Mouse (Mus musculus) sigmoid colon, adult 10 weeks (tissue): ENCODE data around the gene Gm2696. TPM values are rescaled to one million over a fixed set of nuclear protein-coding genes. Genes with fewer than 3 reads are reported as not detected.

Source experiments
- polyA plus RNA-seq: library from polyadenylated mRNA; stranded (reverse); fragments of 350-450 nt; fragmentation: Illumina TruSeq; extraction: RNeasy Lipid Tissue Mini Kit (QIAGEN cat#74804); gene quantifications from one replicate; pipeline ENCODE4 v1.2.3, GENCODE M21; 2014; ENCODE audit warnings: low read depth, low replicate concordance

Gm2696 gene
- not detected for polyA plus RNA-seq

DNA sequence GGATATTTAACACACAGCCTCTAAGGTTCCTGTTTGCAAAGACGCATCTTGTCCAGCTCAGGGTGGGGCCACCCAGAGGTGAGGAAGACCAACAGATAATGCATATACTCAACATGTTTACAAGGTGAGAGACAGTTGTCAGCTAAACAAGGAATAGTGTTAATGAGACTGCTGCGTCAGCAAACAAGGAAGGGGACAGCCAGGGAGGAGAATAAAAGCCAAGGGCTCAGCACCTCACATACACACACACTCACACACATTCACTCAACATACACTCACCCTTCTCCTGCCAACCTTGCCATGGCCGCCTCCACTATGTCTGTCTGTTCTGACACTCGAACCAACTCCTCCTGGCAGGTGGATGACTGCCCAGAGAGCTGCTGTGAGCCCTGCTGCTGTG lies at the start of gene Gm2696:
Gm2696 (plus strand) TSS at position 301 of the 400 bp plus-strand sequence.

DNA sequence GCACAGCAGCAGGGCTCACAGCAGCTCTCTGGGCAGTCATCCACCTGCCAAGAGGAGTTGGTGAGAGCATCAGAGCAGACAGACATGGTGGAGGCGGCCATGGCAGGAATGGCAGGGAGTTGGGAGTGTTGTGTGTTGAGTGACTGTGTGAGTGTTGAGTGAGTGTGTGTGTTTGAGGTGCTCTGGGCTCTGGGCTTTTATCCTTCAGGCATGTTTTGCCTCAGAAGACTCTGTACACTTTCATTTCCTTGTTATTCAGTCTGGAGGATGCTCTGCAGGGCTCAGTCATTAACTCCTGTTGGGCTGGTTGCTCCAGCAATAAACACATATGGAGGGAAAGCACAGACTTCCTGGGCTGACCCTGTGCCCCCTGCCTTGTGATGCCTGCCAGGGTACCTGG lies 43.3 kb upstream of the Gm2696 start, which contains the start of gene Gm3238:
Gm3238 (minus strand) TSS at position 101 of the 400 bp plus-strand sequence.

DNA sequence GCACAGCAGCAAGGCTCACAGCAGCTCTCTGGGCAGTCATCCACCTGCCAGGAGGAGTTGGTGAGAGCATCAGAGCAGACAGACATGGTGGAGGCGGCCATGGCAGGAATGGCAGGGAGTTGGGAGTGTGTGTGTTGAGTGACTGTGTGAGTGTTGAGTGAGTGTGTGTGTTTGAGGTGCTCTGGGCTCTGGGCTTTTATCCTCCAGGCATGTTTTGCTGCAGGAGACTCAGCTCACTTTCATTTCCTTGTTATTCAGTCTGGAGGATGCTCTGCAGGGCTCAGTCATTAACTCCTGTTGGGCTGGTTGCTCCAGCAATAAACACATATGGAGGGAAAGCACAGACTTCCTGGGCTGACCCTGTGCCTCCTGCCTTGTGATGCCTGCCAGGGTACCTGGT lies 37.6 kb upstream of the Gm2696 start, which contains the start of gene Gm7138:
Gm7138 (minus strand) TSS at position 101 of the 400 bp plus-strand sequence.

DNA sequence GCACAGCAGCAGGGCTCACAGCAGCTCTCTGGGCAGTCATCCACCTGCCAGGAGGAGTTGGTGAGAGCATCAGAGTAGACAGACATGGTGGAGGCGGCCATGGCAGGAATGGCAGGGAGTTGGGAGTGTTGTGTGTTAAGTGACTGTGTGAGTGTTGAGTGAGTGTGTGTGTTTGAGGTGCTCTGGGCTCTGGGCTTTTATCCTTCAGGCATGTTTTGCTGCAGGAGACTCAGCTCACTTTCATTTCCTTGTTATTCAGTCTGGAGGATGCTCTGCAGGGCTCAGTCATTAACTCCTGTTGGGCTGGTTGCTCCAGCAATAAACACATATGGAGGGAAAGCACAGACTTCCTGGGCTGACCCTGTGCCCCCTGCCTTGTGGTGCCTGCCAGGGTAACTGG lies 32.0 kb upstream of the Gm2696 start, which contains the start of gene Gm3250:
Gm3250 (minus strand) TSS at position 101 of the 400 bp plus-strand sequence.

DNA sequence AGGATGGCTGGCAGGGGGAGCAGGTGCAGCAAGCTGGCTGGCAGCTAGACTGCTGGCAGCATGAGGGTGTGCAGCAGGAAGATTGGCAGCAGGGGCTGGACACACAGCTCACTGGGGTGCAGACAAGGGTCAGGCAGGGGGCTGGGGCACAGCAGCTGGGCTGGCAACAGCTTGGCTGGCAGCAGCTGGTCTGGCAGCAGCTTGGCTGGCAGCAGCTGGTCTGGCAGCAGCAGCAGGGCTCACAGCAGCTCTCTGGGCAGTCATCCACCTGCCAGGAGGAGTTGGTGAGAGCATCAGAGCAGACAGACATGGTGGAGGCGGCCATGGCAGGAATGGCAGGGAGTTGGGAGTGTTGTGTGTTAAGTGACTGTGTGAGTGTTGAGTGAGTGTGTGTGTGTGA lies 26.6 kb upstream of the Gm2696 start, which contains the start of gene Gm7137:
Gm7137 (minus strand) TSS at position 325 of the 400 bp plus-strand sequence.

DNA sequence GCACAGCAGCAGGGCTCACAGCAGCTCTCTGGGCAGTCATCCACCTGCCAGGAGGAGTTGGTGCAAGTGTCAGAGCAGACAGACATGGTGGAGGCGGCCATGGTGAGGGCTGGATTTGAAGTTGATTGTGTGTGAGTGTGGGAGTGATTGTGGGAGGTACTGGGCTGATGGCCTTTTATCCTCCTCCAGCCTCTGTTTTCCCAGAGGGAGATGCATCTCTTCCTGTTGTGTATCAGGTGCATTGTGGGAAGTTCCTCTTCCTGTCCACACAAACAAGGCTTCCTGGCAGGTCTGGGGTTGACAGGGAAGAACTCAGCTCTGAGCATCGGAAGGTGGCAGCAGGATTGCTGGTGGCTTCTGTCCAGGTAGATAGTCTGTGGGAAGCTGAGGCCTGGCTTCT lies 19.5 kb upstream of the Gm2696 start, which contains the start of gene Gm9639:
Gm9639 (minus strand) TSS at position 101 of the 400 bp plus-strand sequence.

DNA sequence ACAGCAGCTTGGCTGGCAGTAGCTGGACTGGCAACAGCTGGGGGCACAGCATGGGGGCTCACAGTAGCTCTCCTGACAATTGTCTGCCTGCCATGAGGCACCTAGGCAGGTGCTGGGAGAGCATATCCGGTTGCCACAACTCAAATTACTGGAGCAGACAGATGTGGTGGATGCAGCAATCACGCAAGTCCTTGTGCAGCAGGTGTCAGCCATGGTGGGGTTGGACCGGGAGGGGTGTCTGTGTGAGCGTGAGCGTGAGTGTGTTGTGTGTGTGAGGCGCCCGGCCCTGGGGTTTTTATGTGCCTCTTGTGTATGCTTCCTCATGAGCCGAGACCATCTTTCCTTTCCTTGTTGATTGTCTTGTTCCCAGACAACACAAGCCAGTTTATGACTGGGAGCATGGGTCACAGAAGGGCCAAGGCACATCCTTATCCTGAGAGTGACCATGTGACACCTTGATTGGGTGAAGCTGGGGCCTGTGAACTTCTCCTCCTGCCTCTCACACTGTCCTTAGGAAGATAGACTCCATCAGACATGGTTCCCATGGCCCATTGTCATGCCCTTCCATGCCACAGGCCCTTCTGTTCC lies 15.5 kb upstream of the Gm2696 start, which contains the start of gene Gm19668:
Gm19668 (minus strand) TSS at position 213 of the 588 bp plus-strand sequence.

DNA sequence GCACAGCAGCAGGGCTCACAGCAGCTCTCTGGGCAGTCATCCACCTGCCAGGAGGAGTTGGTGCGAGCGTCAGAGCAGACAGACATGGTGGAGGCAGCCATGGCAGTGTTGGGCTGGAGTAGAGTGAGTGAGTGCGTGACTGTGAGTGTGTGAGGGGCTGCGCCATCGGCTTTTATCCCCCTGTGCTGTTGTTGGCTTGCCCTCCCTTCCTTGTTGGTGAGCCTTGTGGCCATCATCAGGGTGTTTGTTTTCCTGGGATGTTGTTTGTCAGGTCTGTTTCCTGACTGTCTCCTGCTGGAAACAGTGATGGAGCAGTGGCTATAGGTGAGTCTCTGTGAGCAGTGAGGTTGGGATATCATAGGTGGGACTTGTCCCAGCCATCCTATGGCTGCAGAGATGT lies 2.7 kb upstream of the Gm2696 start, which contains the start of gene Gm9507:
Gm9507 (minus strand) TSS at position 101 of the 400 bp plus-strand sequence.

DNA sequence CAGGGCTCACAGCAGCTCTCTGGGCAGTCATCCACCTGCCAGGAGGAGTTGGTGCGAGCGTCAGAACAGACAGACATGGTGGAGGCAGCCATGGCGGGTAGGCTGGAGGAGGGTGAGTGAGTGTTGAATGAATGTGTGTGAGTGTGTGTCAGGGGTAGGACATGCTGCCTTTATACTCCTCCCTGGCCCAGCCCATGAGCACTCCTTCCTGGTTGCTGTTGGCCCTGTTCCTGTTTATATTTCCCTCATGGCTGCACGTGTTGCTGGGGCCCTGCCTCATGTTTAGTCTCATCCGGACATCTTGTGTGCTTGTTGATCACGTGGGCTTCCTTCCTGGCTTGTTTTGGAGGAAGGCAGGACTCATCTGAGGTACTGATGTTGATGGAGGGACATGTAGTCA lies 12.5 kb downstream of the Gm2696 start, which contains the start of gene Krtap10-4:
Krtap10-4 (minus strand) TSS at position 145 of the 400 bp plus-strand sequence.

DNA sequence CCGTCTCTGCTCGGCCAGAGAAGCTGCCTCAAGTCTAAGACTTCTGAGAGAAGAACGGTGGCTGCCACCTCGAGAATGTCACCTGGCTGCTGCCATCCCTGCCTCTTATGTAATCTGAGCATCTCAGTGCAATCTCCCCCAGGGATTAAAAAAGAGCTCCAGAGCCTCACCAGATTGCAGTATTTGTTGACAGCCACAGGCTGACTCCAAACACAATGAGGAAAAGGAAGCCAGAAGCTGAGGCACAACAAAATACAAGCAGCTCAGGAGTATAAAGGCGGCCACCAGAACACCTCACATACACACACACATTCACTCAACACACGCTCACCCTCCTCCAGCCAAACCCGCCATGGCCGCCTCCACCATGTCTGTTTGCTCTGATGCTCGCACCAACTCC lies 21.2 kb downstream of the Gm2696 start, which contains the start of gene Krtap10-10:
Krtap10-10 (plus strand) TSS at position 301 of the 400 bp plus-strand sequence.

DNA sequence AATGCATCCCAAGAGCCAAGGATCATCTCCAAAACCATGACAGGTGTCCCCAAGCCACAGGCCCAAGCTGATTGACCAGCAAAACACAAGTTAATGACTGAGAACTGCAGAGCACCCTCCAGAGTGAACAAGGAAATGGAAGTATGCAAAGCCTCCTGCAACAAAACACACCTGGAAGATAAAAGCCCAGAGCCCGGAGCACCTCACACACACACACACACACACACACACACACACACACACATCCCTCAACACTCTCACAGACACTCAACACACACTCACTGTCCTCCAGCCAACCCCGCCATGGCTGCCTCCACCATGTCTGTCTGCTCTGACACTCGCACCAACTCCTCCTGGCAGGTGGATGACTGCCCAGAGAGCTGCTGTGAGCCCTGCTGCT lies 32.0 kb downstream of the Gm2696 start, which contains the start of gene Gm36176:
Gm36176 (plus strand) TSS at position 301 of the 400 bp plus-strand sequence.

DNA sequence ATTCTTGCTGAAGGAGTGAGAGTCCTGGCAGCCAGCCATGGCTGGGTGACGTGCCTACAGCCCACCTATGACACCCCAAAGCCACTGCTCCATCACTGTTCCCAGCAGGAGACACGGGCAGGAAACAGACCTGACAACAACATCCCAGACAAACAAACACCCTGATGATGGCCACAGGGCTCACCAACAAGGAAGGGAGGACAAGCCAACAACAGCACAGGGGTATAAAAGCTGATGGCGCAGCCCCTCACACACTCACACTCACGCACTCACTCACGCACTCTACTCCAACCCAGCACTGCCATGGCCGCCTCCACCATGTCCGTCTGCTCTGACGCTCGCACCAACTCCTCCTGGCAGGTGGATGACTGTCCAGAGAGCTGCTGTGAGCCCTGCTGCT lies 38.1 kb downstream of the Gm2696 start, which contains the start of gene Gm10318:
Gm10318 (plus strand) TSS at position 301 of the 400 bp plus-strand sequence.

DNA sequence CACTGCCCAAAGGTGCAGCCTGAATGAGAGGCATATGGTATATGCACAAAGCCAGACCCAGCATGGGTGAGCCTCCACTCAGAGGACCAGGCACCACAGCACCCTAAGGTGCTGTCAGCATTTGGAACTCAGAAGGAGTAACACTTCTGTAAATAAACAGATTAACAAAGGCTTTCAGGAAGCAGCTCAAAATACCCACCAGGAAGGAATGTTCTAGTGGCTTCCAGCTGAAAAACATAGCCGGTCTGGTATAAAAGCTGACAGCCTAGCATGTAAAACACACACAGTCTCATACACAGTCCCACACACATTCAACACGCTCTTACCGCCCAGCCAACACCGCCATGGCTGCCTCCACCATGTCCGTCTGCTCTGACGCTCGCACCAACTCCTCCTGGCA lies 47.2 kb downstream of the Gm2696 start, which contains the start of gene Gm3285:
Gm3285 (plus strand) TSS at position 301 of the 400 bp plus-strand sequence.

Other genes starting within 250 kb of the Gm2696 start
- 193 TPM for gene Pttg1ip, start 233.0 kb upstream of the Gm2696 start, polyA plus RNA-seq
- 76.1 TPM for gene Sumo3, start 208.6 kb upstream of the Gm2696 start, polyA plus RNA-seq
- gene Gm49325, start 208.5 kb upstream of the Gm2696 start, polyA plus RNA-seq: 1.6 TPM
- 7.3 TPM for gene Ube2g2, start 192.4 kb upstream of the Gm2696 start, polyA plus RNA-seq
- gene Tspear, start 128.1 kb upstream of the Gm2696 start, polyA plus RNA-seq: not detected
- gene Gm19402, start 123.9 kb upstream of the Gm2696 start, polyA plus RNA-seq: not detected
- not detected for gene Gm9508, start 117.4 kb upstream of the Gm2696 start, polyA plus RNA-seq
- not detected for gene Gm10272, start 108.1 kb upstream of the Gm2696 start, polyA plus RNA-seq
- gene Gm10024, start 103.2 kb upstream of the Gm2696 start, polyA plus RNA-seq: not detected
- gene Gm10142, start 98.9 kb upstream of the Gm2696 start, polyA plus RNA-seq: not detected
- not detected for gene Krtap12-1, start 94.1 kb upstream of the Gm2696 start, polyA plus RNA-seq
- gene Gm10100, start 88.2 kb upstream of the Gm2696 start, polyA plus RNA-seq: not detected
- not detected for gene Gm18596, start 72.0 kb upstream of the Gm2696 start, polyA plus RNA-seq
- not detected for gene Gm9736, start 63.3 kb upstream of the Gm2696 start, polyA plus RNA-seq
- gene Gm3233, start 55.0 kb upstream of the Gm2696 start, polyA plus RNA-seq: not detected
- not detected for gene Gm3238, start 43.4 kb upstream of the Gm2696 start, polyA plus RNA-seq
- gene Gm7138, start 37.7 kb upstream of the Gm2696 start, polyA plus RNA-seq: not detected
- not detected for gene Gm3250, start 32.1 kb upstream of the Gm2696 start, polyA plus RNA-seq
- gene Gm7137, start 26.5 kb upstream of the Gm2696 start, polyA plus RNA-seq: not detected
- gene Gm9639, start 19.6 kb upstream of the Gm2696 start, polyA plus RNA-seq: not detected
- not detected for gene Gm19668, start 15.5 kb upstream of the Gm2696 start, polyA plus RNA-seq
- gene Gm9507, start 2.8 kb upstream of the Gm2696 start, polyA plus RNA-seq: not detected
- not detected for gene Krtap10-4, start 12.4 kb downstream of the Gm2696 start, polyA plus RNA-seq
- not detected for gene Krtap10-10, start 21.3 kb downstream of the Gm2696 start, polyA plus RNA-seq
- not detected for gene Gm36176, start 32.1 kb downstream of the Gm2696 start, polyA plus RNA-seq
- not detected for gene Gm10318, start 38.2 kb downstream of the Gm2696 start, polyA plus RNA-seq
- not detected for gene Gm3285, start 47.3 kb downstream of the Gm2696 start, polyA plus RNA-seq
- 2.1 TPM for gene Lrrc3, start 87.9 kb downstream of the Gm2696 start, polyA plus RNA-seq
- gene Trpm2, start 155.9 kb downstream of the Gm2696 start, polyA plus RNA-seq: 0.38 TPM
- gene 1810043G02Rik, start 163.8 kb downstream of the Gm2696 start, polyA plus RNA-seq: 1.0 TPM
- gene Pfkl, start 195.4 kb downstream of the Gm2696 start, polyA plus RNA-seq: 2.6 TPM
- 0.41 TPM for gene Dnmt3l, start 227.3 kb downstream of the Gm2696 start, polyA plus RNA-seq
- gene Aire, start 228.9 kb downstream of the Gm2696 start, polyA plus RNA-seq: not detected